Mouse (Mus musculus) bone marrow macrophage, adult 2 months (primary cell): ENCODE measurements around the gene Fitm1. TPM values are rescaled to one million over a fixed set of nuclear protein-coding genes. Genes with fewer than 3 reads are reported as not detected.

ENCODE experiments used
- H3K27ac ChIP-seq: 2 replicates; pipeline ENCODE4 v1.5.1; 2012; ENCODE audit warnings: low read depth, low read length; ENCODE audit not compliant: insufficient read depth
- H3K4me1 ChIP-seq: 2 replicates; pipeline ENCODE4 v1.6.1; 2012; ENCODE audit warnings: low read length; ENCODE audit not compliant: control insufficient read depth, insufficient read depth
- H3K4me3 ChIP-seq: 2 replicates; pipeline ENCODE4 v1.5.1; 2012; ENCODE audit warnings: mild to moderate bottlenecking, low read length, moderate library complexity; ENCODE audit not compliant: insufficient read depth
- CTCF ChIP-seq: IDR thresholded peaks from 2 replicates; pipeline ENCODE4 v1.5.1; 2012; ENCODE audit warnings: low read depth, mild to moderate bottlenecking, low read length, moderate library complexity
- POLR2A ChIP-seq: IDR thresholded peaks from 2 replicates; pipeline ENCODE4 v1.6.1; 2012; ENCODE audit warnings: mild to moderate bottlenecking, low read depth, low read length, borderline replicate concordance
- polyA plus RNA-seq: library from polyadenylated mRNA; stranded (reverse); fragments of >200 nt; gene quantifications from 2 replicates; pipeline ENCODE4 v1.2.4, GENCODE M21; 2012; ENCODE audit not compliant: missing spikeins, insufficient read depth, insufficient read length

The Fitm1 gene
- polyA plus RNA-seq, 1 experiment: not detected

DNA sequence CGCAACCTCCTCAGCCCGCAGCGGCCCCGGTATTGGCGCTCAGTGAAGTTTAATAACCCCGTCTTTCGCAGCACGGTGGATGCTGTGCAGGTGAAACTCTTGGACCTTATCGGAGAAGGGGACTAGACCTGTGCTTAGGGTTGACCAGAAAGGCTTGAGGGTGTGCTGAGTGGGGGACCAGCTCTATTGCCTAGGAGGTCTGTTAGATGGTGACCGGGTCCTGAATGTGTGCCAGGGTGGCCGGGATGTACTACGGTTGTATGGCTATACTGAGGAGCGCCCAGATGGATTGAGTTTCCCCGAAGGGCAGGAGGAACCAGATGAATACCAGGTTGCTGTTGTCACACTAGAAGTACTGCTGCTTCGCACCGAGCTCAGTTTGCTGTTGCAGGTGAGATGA lies 16.8 kb downstream of the Fitm1 start:
- H3K4me1 ChIP-seq: peaks cover 2% of the 10 kb centered on the region
- TF ChIP-seq CTCF: no peak
- no peak for TF ChIP-seq POLR2A
- no peak overlapping the region for H3K27ac ChIP-seq
- peak overlapping the region; percentile 78 for H3K4me3 ChIP-seq

- H3K27ac ChIP-seq: no peak overlapping the region
- TF ChIP-seq POLR2A: no peak
- no peak for TF ChIP-seq CTCF
- H3K4me3 ChIP-seq: no peak overlapping the region
- H3K4me1 ChIP-seq: peaks cover 2% of the 10 kb centered on the region
Measured at GRCm38 (mm10) chr14:55596036-55596690, 20.7 kb downstream of the Fitm1 start.

DNA sequence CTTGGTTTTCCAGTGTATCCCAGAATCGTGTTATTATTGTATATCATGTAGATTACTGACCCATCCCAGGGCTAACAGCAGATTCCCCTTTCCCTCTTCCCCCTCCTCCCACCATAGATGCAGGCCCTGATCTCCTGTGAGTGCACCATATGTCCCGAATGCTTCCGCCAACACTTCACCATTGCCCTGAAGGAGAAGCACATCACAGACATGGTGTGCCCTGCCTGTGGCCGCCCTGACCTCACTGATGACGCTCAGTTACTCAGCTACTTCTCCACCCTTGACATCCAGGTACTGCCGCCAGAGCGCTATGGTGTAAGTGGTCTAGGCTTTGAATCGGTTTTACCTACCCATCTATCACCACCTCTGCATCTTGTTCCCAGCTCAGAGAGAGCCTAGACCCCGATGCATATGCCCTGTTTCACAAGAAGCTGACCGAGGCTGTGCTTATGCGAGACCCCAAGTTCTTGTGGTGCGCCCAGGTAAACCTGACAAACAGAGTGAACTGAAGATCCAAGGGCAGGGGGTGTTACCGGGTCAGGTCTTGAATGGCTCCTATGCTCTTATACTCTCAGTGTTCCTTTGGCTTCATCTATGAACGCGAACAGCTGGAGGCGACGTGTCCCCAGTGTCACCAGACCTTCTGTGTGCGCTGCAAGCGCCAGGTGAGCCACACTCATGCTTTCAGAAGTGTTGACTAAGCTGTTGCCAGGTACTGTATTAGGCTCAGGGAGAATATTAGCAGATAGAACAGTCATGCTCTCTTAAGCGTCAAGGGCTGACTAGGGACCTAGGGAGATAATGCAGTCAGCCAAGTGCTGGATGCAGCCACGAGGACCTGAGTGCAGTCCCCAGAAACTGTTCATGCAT lies 23.3 kb downstream of the Fitm1 start:
- Histone ChIP-seq H3K4me1 (no peaks in the 10 kb centered on the region), H3K4me3 (no peak overlapping the region), H3K27ac (no peak overlapping the region)
- TF ChIP-seq CTCF (no peak), POLR2A (no peak)

- TF ChIP-seq POLR2A (no peak), CTCF (no peak)
- H3K4me3 ChIP-seq: peak within 1 kb of the TSS; percentile 76
- H3K4me1 ChIP-seq: peaks cover 6% of the 10 kb centered on the region; the same call in 1 of the 2 replicates
- peak within 1 kb of the TSS; percentile 93 for H3K27ac ChIP-seq
Measured at GRCm38 (mm10) chr14:55603271-55603632, 27.8 kb downstream of the Fitm1 start, which contains the start of gene Irf9. TSS of gene Irf9 (plus strand) at chr14:55603571.

DNA sequence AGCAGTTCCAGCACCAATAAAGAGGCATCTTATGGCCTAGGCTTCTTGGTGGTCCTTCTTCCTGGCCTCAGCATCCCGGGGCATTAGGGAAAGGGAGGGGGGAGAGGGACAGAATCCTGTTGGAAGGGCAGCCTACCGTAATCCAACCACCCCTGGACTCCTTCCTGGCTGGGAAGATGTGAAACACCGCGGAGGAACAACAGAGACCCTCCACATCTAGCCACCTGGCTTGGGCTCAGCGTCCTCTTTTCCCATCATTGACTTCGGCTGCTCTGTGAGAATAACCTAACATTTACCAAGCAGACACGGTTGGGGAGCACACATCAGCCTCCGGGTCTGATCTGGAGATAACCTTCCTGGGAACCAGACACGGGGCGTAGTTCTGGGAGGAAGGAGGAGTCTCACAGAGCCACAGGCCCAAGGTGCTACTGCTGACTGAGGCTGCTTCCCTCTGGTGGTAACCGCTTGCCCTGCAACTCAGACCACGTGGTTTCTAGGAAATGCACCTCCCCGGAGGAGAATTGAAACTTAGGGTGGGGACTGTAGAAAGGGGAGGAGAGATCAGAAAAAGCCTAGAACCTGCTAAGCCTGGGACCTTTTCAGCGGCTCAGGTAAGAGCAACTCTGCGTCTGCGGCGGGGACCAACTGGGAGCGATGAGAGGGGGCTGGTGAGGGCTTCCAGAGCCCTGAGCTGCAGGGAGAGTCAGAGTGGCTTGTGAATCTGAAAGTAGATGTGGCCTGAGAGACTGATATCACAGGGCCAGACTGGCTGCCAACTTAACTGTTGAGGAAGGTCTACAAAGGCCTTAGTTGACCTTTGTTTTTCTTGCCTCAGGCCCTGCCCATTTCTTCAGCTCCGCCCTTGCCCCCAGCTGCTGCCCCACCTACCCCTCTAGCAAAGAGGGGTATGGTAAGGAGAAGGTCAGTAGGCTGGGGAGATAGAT lies 28.5 kb downstream of the Fitm1 start:
- Histone ChIP-seq H3K27ac (peak overlapping the region; percentile 93), H3K4me1 (peaks cover 6% of the 10 kb centered on the region; the same call in 1 of the 2 replicates), H3K4me3 (peak overlapping the region; percentile 76)
- peak; percentile 25 for TF ChIP-seq CTCF
- TF ChIP-seq POLR2A: peak; percentile 33; the same call in 1 of the 2 replicates

DNA sequence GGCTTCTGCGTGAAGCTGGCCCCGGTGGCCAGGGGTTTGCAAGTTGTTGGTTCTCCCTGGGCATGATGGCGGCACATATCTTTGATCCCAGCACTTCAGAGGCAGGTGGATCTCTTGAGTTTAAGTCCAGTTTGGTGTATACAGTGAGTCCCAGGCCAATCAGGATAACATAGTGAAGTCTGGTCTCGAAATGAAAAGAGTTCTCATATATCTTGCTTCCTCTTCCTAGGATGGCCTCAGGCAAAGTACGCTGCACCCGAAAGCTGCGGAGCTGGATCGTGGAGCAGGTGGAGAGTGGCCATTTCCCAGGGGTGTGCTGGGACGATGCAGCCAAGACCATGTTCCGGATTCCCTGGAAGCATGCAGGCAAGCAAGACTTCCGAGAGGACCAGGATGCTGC lies 29.4 kb downstream of the Fitm1 start:
- TF ChIP-seq CTCF (no peak), POLR2A (no peak)
- peak overlapping the region; percentile 93 for H3K27ac ChIP-seq
- peak overlapping the region; percentile 76 for H3K4me3 ChIP-seq
- H3K4me1 ChIP-seq: peaks cover 6% of the 10 kb centered on the region; the same call in 1 of the 2 replicates

DNA sequence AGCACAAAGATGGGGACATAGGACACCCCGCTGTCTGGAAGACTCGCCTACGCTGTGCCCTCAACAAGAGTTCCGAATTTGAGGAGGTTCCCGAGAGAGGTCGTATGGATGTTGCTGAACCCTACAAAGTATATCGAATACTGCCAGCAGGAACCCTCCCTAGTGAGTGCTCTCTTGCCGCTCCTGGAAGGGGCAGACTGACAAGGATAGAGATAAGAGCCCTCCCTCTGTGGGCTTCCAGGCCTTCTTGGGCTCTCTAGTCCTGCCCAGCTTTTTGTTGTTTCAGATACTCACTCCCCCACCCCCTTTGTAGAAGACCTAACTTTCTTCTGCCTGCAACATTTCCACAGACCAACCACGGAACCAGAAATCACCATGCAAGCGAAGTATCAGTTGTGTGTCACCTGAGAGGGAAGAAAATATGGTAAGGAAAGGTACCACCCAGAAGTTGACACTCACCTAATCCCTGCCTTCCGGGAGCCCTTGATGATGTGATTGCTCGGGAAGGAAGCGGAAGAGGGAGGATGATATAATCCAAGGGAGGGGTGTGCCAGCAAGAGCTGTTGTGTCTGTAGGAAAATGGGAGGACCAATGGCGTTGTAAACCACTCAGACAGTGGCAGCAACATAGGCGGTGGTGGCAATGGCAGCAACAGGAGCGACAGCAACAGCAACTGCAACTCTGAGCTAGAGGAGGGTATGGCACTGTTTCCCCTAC lies 30.5 kb downstream of the Fitm1 start:
- no peak overlapping the region for H3K27ac ChIP-seq
- H3K4me3 ChIP-seq: no peak overlapping the region
- peaks cover 6% of the 10 kb centered on the region; the same call in 1 of the 2 replicates for H3K4me1 ChIP-seq
- no peak for TF ChIP-seq POLR2A
- TF ChIP-seq CTCF: no peak

DNA sequence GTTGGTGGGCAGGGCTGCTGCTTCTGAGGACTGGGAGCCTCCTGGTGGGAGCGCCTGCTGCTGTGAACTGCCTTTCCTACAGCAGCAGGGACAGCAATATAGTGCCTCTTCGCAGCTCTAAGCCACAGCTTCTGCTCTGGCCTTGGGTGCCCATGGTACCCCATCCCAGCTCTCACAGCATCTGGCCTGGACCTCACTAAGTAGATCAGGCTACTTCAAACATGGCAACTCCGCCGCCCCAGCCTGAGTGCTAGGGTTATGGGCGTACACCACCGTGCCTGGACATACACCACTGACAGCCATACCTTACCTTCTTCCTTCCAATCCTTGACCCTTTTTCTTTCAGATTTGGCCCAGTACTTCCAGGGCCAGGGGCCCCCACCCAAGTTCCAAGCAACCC lies 32.9 kb downstream of the Fitm1 start:
- no peak for TF ChIP-seq POLR2A
- no peak for TF ChIP-seq CTCF

DNA sequence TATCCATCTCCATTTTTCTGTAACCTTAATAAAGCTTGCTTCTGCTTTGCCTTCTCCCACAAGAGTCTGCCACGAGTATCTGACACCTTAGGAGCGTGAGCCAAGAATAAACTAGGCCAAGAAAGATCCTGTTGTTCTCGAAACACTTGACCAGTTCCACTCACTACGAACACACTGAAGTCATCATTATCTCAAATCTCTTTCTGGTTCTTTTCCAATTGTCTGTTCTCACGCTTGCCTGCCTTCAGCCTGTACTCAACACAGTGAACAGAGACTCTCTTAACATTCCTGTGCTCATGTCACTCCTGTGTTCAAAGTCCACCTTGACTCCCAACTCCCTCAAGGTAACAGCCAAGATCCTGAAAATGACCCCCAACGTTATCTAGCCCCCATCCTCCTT lies 37.9 kb downstream of the Fitm1 start:
- Histone ChIP-seq H3K4me3 (no peak overlapping the region), H3K4me1 (no peaks in the 10 kb centered on the region), H3K27ac (no peak overlapping the region)
- no peak for TF ChIP-seq POLR2A
- TF ChIP-seq CTCF: no peak

More for the DNA sequence above, 32.9 kb downstream of the Fitm1 start:
- H3K4me3 ChIP-seq: no peak overlapping the region
- peaks cover 6% of the 10 kb centered on the region; the same call in 1 of the 2 replicates for H3K4me1 ChIP-seq
- no peak overlapping the region for H3K27ac ChIP-seq
